Mouse (Mus musculus): Measurements from ENCODE around the gene Fam126a.

- no peak for TF ChIP-seq CTCF (IDR thresholded peaks at IDR 0.05; ENCODE audit: low read depth, low read length)
- TF ChIP-seq EP300 (IDR thresholded peaks at IDR 0.05; ENCODE audit: insufficient read depth, low read depth, low read length) = no peak
Observed at GRCm38 (mm10) chr5:23887111-23887510, 143.4 kb downstream of the Fam126a start.
